Mouse (Mus musculus): ENCODE measurements around the gene Utrn. TPM values are rescaled to one million over a fixed set of nuclear protein-coding genes. Genes with fewer than 3 reads are reported as not detected.

Utrn gene
- polyA plus RNA-seq, 1 experiment from 2014 or later = 90.3 TPM

- WGBS = 70% methylated on average over 15 of the region's 15 CpGs
- Histone ChIP-seq H3K4me3 (ENCODE audit: low read depth, low read length) (no peak overlapping the region), H3K4me1 (ENCODE audit: control insufficient read depth, insufficient read depth, low read length) (peaks cover 9% of the 10 kb centered on the region; the same call in 1 of the 2 replicates), H3K4me2 (replicated peaks; ENCODE audit: low read depth, low read length) (no peak overlapping the region), H3K27ac (ENCODE audit: low read length) (no peak overlapping the region), H3K9ac (replicated peaks; ENCODE audit: low read depth, low read length) (no peak overlapping the region), H3K9me3 (ENCODE audit: control insufficient read depth, low read depth, low read length) (no peaks in the 10 kb centered on the region), H3K36me3 (ENCODE audit: control insufficient read depth, insufficient read depth, low read length) (no peaks in the 10 kb centered on the region), H3K27me3 (ENCODE audit: control insufficient read depth, insufficient read depth, low read length) (no peaks in the 10 kb centered on the region)
- no peak for ATAC-seq (ENCODE audit: insufficient number of reproducible peaks, insufficient read depth, low FRiP score, low read depth)
Measured at GRCm38 (mm10) chr10:12823437-12824219, 45.5 kb downstream of the Utrn start.

- no peaks in the 10 kb centered on the region for H3K27me3 ChIP-seq (ENCODE audit: control insufficient read depth, insufficient read depth, low read length)
- no peak overlapping the region for H3K4me2 ChIP-seq (replicated peaks; ENCODE audit: low read depth, low read length)
- no peak for ATAC-seq (ENCODE audit: insufficient number of reproducible peaks, insufficient read depth, low FRiP score, low read depth)
- H3K4me3 ChIP-seq (ENCODE audit: low read depth, low read length) = no peak overlapping the region
- no peaks in the 10 kb centered on the region for H3K36me3 ChIP-seq (ENCODE audit: control insufficient read depth, insufficient read depth, low read length)
- H3K9me3 ChIP-seq (ENCODE audit: control insufficient read depth, low read depth, low read length) = no peaks in the 10 kb centered on the region
- WGBS = 68% methylated on average over 13 of the region's 13 CpGs
- H3K9ac ChIP-seq (replicated peaks; ENCODE audit: low read depth, low read length) = no peak overlapping the region
- peaks cover 5% of the 10 kb centered on the region; the same call in 1 of the 2 replicates for H3K4me1 ChIP-seq (ENCODE audit: control insufficient read depth, insufficient read depth, low read length)
- no peak overlapping the region for H3K27ac ChIP-seq (ENCODE audit: low read length)
Measured at GRCm38 (mm10) chr10:12820978-12821735, 48.0 kb downstream of the Utrn start.

GRCm38 (mm10) chr10:12817409-12817808 is 51.8 kb downstream of the Utrn start:
- WGBS = 87% methylated on average over 6 of the region's 6 CpGs
- ATAC-seq (ENCODE audit: insufficient number of reproducible peaks, insufficient read depth, low FRiP score, low read depth) = no peak
- H3K4me2 ChIP-seq (replicated peaks; ENCODE audit: low read depth, low read length) = no peak overlapping the region
- no peaks in the 10 kb centered on the region for H3K9me3 ChIP-seq (ENCODE audit: control insufficient read depth, low read depth, low read length)
- 0 out of 2 replicates have a peak, but pooled peaks cover 7% of the 10 kb centered on the region for H3K4me1 ChIP-seq (ENCODE audit: control insufficient read depth, insufficient read depth, low read length)
- H3K36me3 ChIP-seq (ENCODE audit: control insufficient read depth, insufficient read depth, low read length) = no peaks in the 10 kb centered on the region
- H3K27me3 ChIP-seq (ENCODE audit: control insufficient read depth, insufficient read depth, low read length) = no peaks in the 10 kb centered on the region
- H3K9ac ChIP-seq (replicated peaks; ENCODE audit: low read depth, low read length) = no peak overlapping the region
- no peak overlapping the region for H3K27ac ChIP-seq (ENCODE audit: low read length)
- H3K4me3 ChIP-seq (ENCODE audit: low read depth, low read length) = no peak overlapping the region

GRCm38 (mm10) chr10:12816530-12816929 is 52.6 kb downstream of the Utrn start:
- H3K4me2 ChIP-seq (replicated peaks; ENCODE audit: low read depth, low read length) = no peak overlapping the region
- WGBS = 91% methylated on average over 6 of the region's 6 CpGs
- H3K4me1 ChIP-seq (ENCODE audit: control insufficient read depth, insufficient read depth, low read length) = 0 out of 2 replicates have a peak, but pooled peaks cover 7% of the 10 kb centered on the region
- H3K9ac ChIP-seq (replicated peaks; ENCODE audit: low read depth, low read length) = no peak overlapping the region
- H3K36me3 ChIP-seq (ENCODE audit: control insufficient read depth, insufficient read depth, low read length) = no peaks in the 10 kb centered on the region
- ATAC-seq (ENCODE audit: insufficient number of reproducible peaks, insufficient read depth, low FRiP score, low read depth) = no peak
- no peak overlapping the region for H3K27ac ChIP-seq (ENCODE audit: low read length)
- no peak overlapping the region for H3K4me3 ChIP-seq (ENCODE audit: low read depth, low read length)
- H3K27me3 ChIP-seq (ENCODE audit: control insufficient read depth, insufficient read depth, low read length) = no peaks in the 10 kb centered on the region
- H3K9me3 ChIP-seq (ENCODE audit: control insufficient read depth, low read depth, low read length) = no peaks in the 10 kb centered on the region

GRCm38 (mm10) chr10:12814411-12814810 is 54.8 kb downstream of the Utrn start:
- no peak for ATAC-seq (ENCODE audit: insufficient number of reproducible peaks, insufficient read depth, low FRiP score, low read depth)
- H3K9me3 ChIP-seq (ENCODE audit: control insufficient read depth, low read depth, low read length) = no peaks in the 10 kb centered on the region
- no peaks in the 10 kb centered on the region for H3K27me3 ChIP-seq (ENCODE audit: control insufficient read depth, insufficient read depth, low read length)
- H3K4me1 ChIP-seq (ENCODE audit: control insufficient read depth, insufficient read depth, low read length) = 0 out of 2 replicates have a peak, but pooled peaks cover 7% of the 10 kb centered on the region
- no peak overlapping the region for H3K4me3 ChIP-seq (ENCODE audit: low read depth, low read length)
- H3K36me3 ChIP-seq (ENCODE audit: control insufficient read depth, insufficient read depth, low read length) = no peaks in the 10 kb centered on the region
- WGBS = 86% methylated on average over 7 of the region's 7 CpGs
- no peak overlapping the region for H3K4me2 ChIP-seq (replicated peaks; ENCODE audit: low read depth, low read length)
- H3K27ac ChIP-seq (ENCODE audit: low read length) = no peak overlapping the region
- no peak overlapping the region for H3K9ac ChIP-seq (replicated peaks; ENCODE audit: low read depth, low read length)

GRCm38 (mm10) chr10:12813881-12814280 is 55.3 kb downstream of the Utrn start:
- no peak overlapping the region for H3K9ac ChIP-seq (replicated peaks; ENCODE audit: low read depth, low read length)
- no peak for ATAC-seq (ENCODE audit: insufficient number of reproducible peaks, insufficient read depth, low FRiP score, low read depth)

GRCm38 (mm10) chr10:12813211-12813811 is 55.9 kb downstream of the Utrn start:
- H3K27me3 ChIP-seq (ENCODE audit: control insufficient read depth, insufficient read depth, low read length) = no peaks in the 10 kb centered on the region
- no peak for ATAC-seq (ENCODE audit: insufficient number of reproducible peaks, insufficient read depth, low FRiP score, low read depth)
- H3K4me2 ChIP-seq (replicated peaks; ENCODE audit: low read depth, low read length) = no peak overlapping the region
- H3K9ac ChIP-seq (replicated peaks; ENCODE audit: low read depth, low read length) = no peak overlapping the region
- no peaks in the 10 kb centered on the region for H3K9me3 ChIP-seq (ENCODE audit: control insufficient read depth, low read depth, low read length)
- 60% methylated on average over 12 of the region's 12 CpGs for WGBS
- H3K36me3 ChIP-seq (ENCODE audit: control insufficient read depth, insufficient read depth, low read length) = no peaks in the 10 kb centered on the region
- H3K27ac ChIP-seq (ENCODE audit: low read length) = no peak overlapping the region; the same call in 1 of the 2 replicates
- no peak overlapping the region for H3K4me3 ChIP-seq (ENCODE audit: low read depth, low read length)
- H3K4me1 ChIP-seq (ENCODE audit: control insufficient read depth, insufficient read depth, low read length) = 0 out of 2 replicates have a peak, but pooled peaks cover 7% of the 10 kb centered on the region

More at GRCm38 (mm10) chr10:12813881-12814280, 55.3 kb downstream of the Utrn start:
- no peak overlapping the region for H3K27ac ChIP-seq (ENCODE audit: low read length)
- WGBS = 85% methylated on average over 4 of the region's 4 CpGs
- H3K9me3 ChIP-seq (ENCODE audit: control insufficient read depth, low read depth, low read length) = no peaks in the 10 kb centered on the region
- H3K36me3 ChIP-seq (ENCODE audit: control insufficient read depth, insufficient read depth, low read length) = no peaks in the 10 kb centered on the region
- 0 out of 2 replicates have a peak, but pooled peaks cover 7% of the 10 kb centered on the region for H3K4me1 ChIP-seq (ENCODE audit: control insufficient read depth, insufficient read depth, low read length)
- no peak overlapping the region for H3K4me3 ChIP-seq (ENCODE audit: low read depth, low read length)
- H3K27me3 ChIP-seq (ENCODE audit: control insufficient read depth, insufficient read depth, low read length) = no peaks in the 10 kb centered on the region
- no peak overlapping the region for H3K4me2 ChIP-seq (replicated peaks; ENCODE audit: low read depth, low read length)

GRCm38 (mm10) chr10:12812680-12813079 is 56.5 kb downstream of the Utrn start:
- Histone ChIP-seq H3K9ac (replicated peaks; ENCODE audit: low read depth, low read length) (no peak overlapping the region), H3K27me3 (ENCODE audit: control insufficient read depth, insufficient read depth, low read length) (no peaks in the 10 kb centered on the region), H3K27ac (ENCODE audit: low read length) (no peak overlapping the region), H3K9me3 (ENCODE audit: control insufficient read depth, low read depth, low read length) (no peaks in the 10 kb centered on the region), H3K4me3 (ENCODE audit: low read depth, low read length) (no peak overlapping the region), H3K4me2 (replicated peaks; ENCODE audit: low read depth, low read length) (no peak overlapping the region), H3K36me3 (ENCODE audit: control insufficient read depth, insufficient read depth, low read length) (no peaks in the 10 kb centered on the region), H3K4me1 (ENCODE audit: control insufficient read depth, insufficient read depth, low read length) (0 out of 2 replicates have a peak, but pooled peaks cover 7% of the 10 kb centered on the region)
- ATAC-seq (ENCODE audit: insufficient number of reproducible peaks, insufficient read depth, low FRiP score, low read depth) = no peak
- 55% methylated on average over 5 of the region's 5 CpGs for WGBS

Data from stomach, embryonic 14.5 days (tissue).